ENCODE assay signal across 8 mouse cellular contexts in the genomic region with DNA sequence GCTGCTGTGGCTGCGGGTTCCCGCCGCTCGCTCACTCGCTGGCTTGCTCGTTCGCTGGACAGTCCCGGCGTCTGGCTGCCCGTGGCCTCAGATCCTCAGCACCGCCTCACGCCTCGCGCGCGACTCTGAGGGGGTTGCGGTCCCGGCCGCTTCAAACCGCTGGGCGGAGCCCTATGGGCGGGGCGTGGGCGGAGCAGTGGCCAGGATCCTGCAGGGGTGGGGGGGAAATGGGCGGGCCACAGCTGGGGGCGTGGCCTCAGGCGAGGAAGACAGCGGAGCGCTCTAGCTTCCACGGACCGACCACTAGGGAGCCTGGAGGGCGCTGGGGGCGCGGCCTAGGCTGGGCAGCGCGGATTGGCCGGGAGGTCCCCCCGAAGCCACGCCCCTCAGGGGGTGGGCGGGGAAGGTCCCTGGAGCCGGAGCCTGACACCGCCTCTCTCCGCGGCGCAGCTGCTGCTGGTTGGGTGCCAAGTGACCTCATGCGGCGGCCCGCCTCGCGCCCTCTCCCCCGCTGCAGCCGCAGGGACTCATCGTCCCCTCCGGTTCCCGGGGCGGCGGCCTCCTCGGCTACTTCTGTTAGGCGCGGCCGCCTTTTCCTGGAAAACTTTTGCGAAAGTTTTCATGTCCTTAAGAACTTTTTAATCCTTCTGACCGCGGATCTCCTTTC. TPM values are rescaled to one million over a fixed set of nuclear protein-coding genes. Genes with fewer than 3 reads are reported as not detected.
DNase-seq lines count a peak whose midpoint lies in the region; ATAC-seq and TF ChIP-seq lines count a peak whose summit lies in the region.

A gene (minus strand): TSS at position 175 of the 667 bp plus-strand sequence.

- H3K79me2 ChIP-seq in CH12.LX (replicated peaks; ENCODE audit: control insufficient read depth, extremely low read depth, insufficient read depth, poor library complexity, severe bottlenecking), result peaks cover 45% of the 10 kb centered on the region

- WGBS in forebrain, embryonic 11.5 days, result under 1% methylated on average over 61 of the region's 64 CpGs
- under 1% methylated on average over 63 of the region's 64 CpGs for WGBS in heart, embryonic 16.5 days
- under 1% methylated on average over 58 of the region's 64 CpGs for WGBS in liver, embryonic 15.5 days (ENCODE audit: insufficient replicate concordance)
- WGBS in neural tube, embryonic 12.5 days, result under 1% methylated on average over 52 of the region's 64 CpGs

- H3K4me2 ChIP-seq in CH12.LX (ENCODE audit: insufficient read depth, low read depth, poor library complexity, severe bottlenecking), result peak within 1 kb of the TSS; percentile 41
- H3K4me2 ChIP-seq in forebrain, embryonic 11.5 days (ENCODE audit: low read depth, low read length, severe bottlenecking), result peak within 1 kb of the TSS; percentile 65
- peak within 1 kb of the TSS; percentile 82 for H3K4me2 ChIP-seq in heart, embryonic 16.5 days (ENCODE audit: low read depth, low read length)
- H3K4me2 ChIP-seq in liver, embryonic 15.5 days, result peak within 1 kb of the TSS; percentile 93
- peak within 1 kb of the TSS; percentile 80 for H3K4me2 ChIP-seq in neural tube, embryonic 12.5 days (replicated peaks)

- DNase-seq in CH12.LX (ENCODE audit: extremely low read depth), result peak; percentile 98
- DNase-seq in c-Kit-positive CD71-positive TER-119-negative erythroid progenitor cells, embryonic 14.5 days (ENCODE audit: low read depth), result peak; percentile 99
- DNase-seq in forebrain, embryonic 11.5 days (ENCODE audit: low spot score), result peak; percentile 100
- peak; percentile 99 to 100 for DNase-seq in kidney, postnatal 36 days
- peak; percentile 92 for DNase-seq in telencephalon, adult 2 months (ENCODE audit: low read depth, low spot score)

- H3K9ac ChIP-seq in CH12.LX (ENCODE audit: insufficient read depth, low read depth), result peak within 1 kb of the TSS; percentile 100
- peak within 1 kb of the TSS; percentile 95 for H3K9ac ChIP-seq in forebrain, embryonic 11.5 days (ENCODE audit: low read length)
- H3K9ac ChIP-seq in heart, embryonic 16.5 days (ENCODE audit: low read length), result peak within 1 kb of the TSS; percentile 94
- peak within 1 kb of the TSS; percentile 95 for H3K9ac ChIP-seq in liver, embryonic 15.5 days
- H3K9ac ChIP-seq in neural tube, embryonic 12.5 days, result peak within 1 kb of the TSS; percentile 87

- peaks cover 8 to 41% of the 10 kb centered on the region in 2 experiments for H3K4me1 ChIP-seq in CH12.LX (ENCODE audit: control insufficient read depth in 1 of 2, insufficient read depth in 2 of 2)
- peaks cover 18% of the 10 kb centered on the region for H3K4me1 ChIP-seq in forebrain, embryonic 11.5 days (replicated peaks; ENCODE audit: control insufficient read depth, insufficient read depth, low read length)
- H3K4me1 ChIP-seq in heart, embryonic 16.5 days (ENCODE audit: control insufficient read depth, insufficient read depth, low read length), result peaks cover 36% of the 10 kb centered on the region
- peaks cover 75% of the 10 kb centered on the region for H3K4me1 ChIP-seq in liver, embryonic 15.5 days (replicated peaks)
- H3K4me1 ChIP-seq in neural tube, embryonic 12.5 days, result peaks cover 42% of the 10 kb centered on the region

- TF ChIP-seq RAD21 in CH12.LX (IDR thresholded peaks at IDR 0.05; ENCODE audit: low read depth, low read length), result no peak; the same call in 1 of the 2 replicates

- no peak for TF ChIP-seq CTCF in CH12.LX (conservative IDR thresholded peaks at IDR 0.05 in 1 of 2, IDR thresholded peaks at IDR 0.05 in 1 of 2; ENCODE audit: low read depth in 2 of 2, low read length in 2 of 2)

- TF ChIP-seq EP300 in CH12.LX (IDR thresholded peaks at IDR 0.05; ENCODE audit: low read length), result no peak

- H3K27ac ChIP-seq in CH12.LX (ENCODE audit: insufficient read depth, low read depth), result peak within 1 kb of the TSS; percentile 93
- peak within 1 kb of the TSS; percentile 95 for H3K27ac ChIP-seq in forebrain, embryonic 11.5 days (ENCODE audit: low read depth, low read length)
- peak within 1 kb of the TSS; percentile 99 for H3K27ac ChIP-seq in heart, embryonic 16.5 days (ENCODE audit: low read length)
- H3K27ac ChIP-seq in liver, embryonic 15.5 days (replicated peaks), result peak within 1 kb of the TSS; percentile 96
- H3K27ac ChIP-seq in neural tube, embryonic 12.5 days, result peak within 1 kb of the TSS; percentile 93

- in situ Hi-C loops in CH12.LX (cut with MboI; ENCODE audit: low pct_ligation_motif_present, low pct_unique_long_range_greater_than_20kb, low sequenced_read_pairs), result no loop called here

- H3K4me3 ChIP-seq in CH12.LX (replicated peaks in 1 of 3; ENCODE audit: low read depth in 2 of 3, low read length in 2 of 3, poor library complexity in 1 of 3), result peak within 1 kb of the TSS; percentile 93 to 97 (median 95)
- peak within 1 kb of the TSS; percentile 92 for H3K4me3 ChIP-seq in forebrain, embryonic 11.5 days (ENCODE audit: low read depth, low read length)
- H3K4me3 ChIP-seq in heart, embryonic 16.5 days (ENCODE audit: low read length), result peak within 1 kb of the TSS; percentile 89
- H3K4me3 ChIP-seq in liver, embryonic 15.5 days (replicated peaks), result peak within 1 kb of the TSS; percentile 97
- peak within 1 kb of the TSS; percentile 66 for H3K4me3 ChIP-seq in neural tube, embryonic 12.5 days

- H3K36me3 ChIP-seq in CH12.LX (replicated peaks in 1 of 2; ENCODE audit: control insufficient read depth in 1 of 2, insufficient read depth in 1 of 2, low read length in 1 of 2), result peaks cover 12 to 33% of the 10 kb centered on the region in 2 experiments
- no peaks in the 10 kb centered on the region for H3K36me3 ChIP-seq in forebrain, embryonic 11.5 days (ENCODE audit: control insufficient read depth, insufficient read depth, low read length)
- no peaks in the 10 kb centered on the region for H3K36me3 ChIP-seq in heart, embryonic 16.5 days (ENCODE audit: control insufficient read depth, insufficient read depth)
- H3K36me3 ChIP-seq in liver, embryonic 15.5 days (replicated peaks), result peaks cover 27% of the 10 kb centered on the region
- H3K36me3 ChIP-seq in neural tube, embryonic 12.5 days, result no peaks in the 10 kb centered on the region

- dilution Hi-C loops in CH12.LX (cut with MboI; ENCODE audit: extremely low pct_ligation_motif_present, extremely low pct_unique_long_range_greater_than_20kb, low sequenced_read_pairs), result no loop called here

- peak; percentile 94 for TF ChIP-seq POLR2A in CH12.LX (IDR thresholded peaks at IDR 0.05; ENCODE audit: low read depth, low read length)

- no peaks in the 10 kb centered on the region for H3K9me3 ChIP-seq in CH12.LX (replicated peaks; ENCODE audit: low read length)
- H3K9me3 ChIP-seq in forebrain, embryonic 11.5 days (ENCODE audit: control insufficient read depth, low read length), result no peaks in the 10 kb centered on the region
- no peaks in the 10 kb centered on the region for H3K9me3 ChIP-seq in heart, embryonic 16.5 days (replicated peaks; ENCODE audit: control insufficient read depth, low read length)
- H3K9me3 ChIP-seq in liver, embryonic 15.5 days (replicated peaks), result no peaks in the 10 kb centered on the region
- no peaks in the 10 kb centered on the region for H3K9me3 ChIP-seq in neural tube, embryonic 12.5 days

- peak; percentile 98 for ATAC-seq in forebrain, embryonic 11.5 days (replicated peaks; ENCODE audit: low FRiP score)
- ATAC-seq in heart, embryonic 16.5 days (replicated peaks; ENCODE audit: extremely low read depth, insufficient read depth, low FRiP score), result peak; percentile 98
- peak; percentile 94 for ATAC-seq in liver, embryonic 15.5 days (ENCODE audit: insufficient read depth)
- peak; percentile 98 for ATAC-seq in neural tube, embryonic 12.5 days (ENCODE audit: low FRiP score, low read depth)

- no peaks in the 10 kb centered on the region for H3K27me3 ChIP-seq in CH12.LX (replicated peaks)
- H3K27me3 ChIP-seq in forebrain, embryonic 11.5 days (ENCODE audit: control insufficient read depth, insufficient read depth, low read length), result peaks cover 3% of the 10 kb centered on the region; the same call in 1 of the 2 replicates
- no peaks in the 10 kb centered on the region for H3K27me3 ChIP-seq in heart, embryonic 16.5 days (ENCODE audit: control insufficient read depth, insufficient read depth, low read length)
- H3K27me3 ChIP-seq in liver, embryonic 15.5 days, result no peaks in the 10 kb centered on the region
- 0 out of 2 replicates have a peak, but pooled peaks cover 5% of the 10 kb centered on the region for H3K27me3 ChIP-seq in neural tube, embryonic 12.5 days (replicated peaks)

TF ChIP-seq in CH12.LX, 34 proteins besides CTCF, POLR2A, EP300 and RAD21 (continues in another document):
- TF ChIP-seq ZKSCAN1 (IDR thresholded peaks at IDR 0.05; ENCODE audit: borderline replicate concordance, low read depth, low read length), result no peak
- no peak for TF ChIP-seq MAX (IDR thresholded peaks at IDR 0.05; ENCODE audit: low read length)
- TF ChIP-seq ZMIZ1 (IDR thresholded peaks at IDR 0.05; ENCODE audit: low read depth, low read length), result peak; percentile 98
- TF ChIP-seq RCOR1 (conservative IDR thresholded peaks at IDR 0.05; ENCODE audit: low read depth, low read length), result no peak
- peak; percentile 54; the same call in 1 of the 2 replicates for TF ChIP-seq CHD2 (IDR thresholded peaks at IDR 0.05; ENCODE audit: low read length)
- TF ChIP-seq JUN (IDR thresholded peaks at IDR 0.05; ENCODE audit: insufficient read depth, low read depth, low read length), result no peak
- TF ChIP-seq GABPA (IDR thresholded peaks at IDR 0.05; ENCODE audit: insufficient replicate concordance, low read depth, low read length), result no peak
- 0 out of 2 replicates have a peak, but pooled peaks have one; percentile 19 for TF ChIP-seq CHD1 (IDR thresholded peaks at IDR 0.05; ENCODE audit: low read depth, low read length)
- no peak for TF ChIP-seq UBTF (IDR thresholded peaks at IDR 0.05; ENCODE audit: low read depth, low read length)
- no peak for TF ChIP-seq ZNF384 (IDR thresholded peaks at IDR 0.05; ENCODE audit: low read depth, low read length)
- peak; percentile 51; the same call in 1 of the 2 replicates for TF ChIP-seq BHLHE40 (IDR thresholded peaks at IDR 0.05; ENCODE audit: low read depth, low read length)
- peak; percentile 97 for TF ChIP-seq NELFE (IDR thresholded peaks at IDR 0.05; ENCODE audit: low read depth, low read length)
- TF ChIP-seq USF2 (conservative IDR thresholded peaks at IDR 0.05; ENCODE audit: low read depth, low read length), result no peak
- TF ChIP-seq MYC (IDR thresholded peaks at IDR 0.05; ENCODE audit: low read depth, low read length), result no peak
- no peak for TF ChIP-seq ETS1 (conservative IDR thresholded peaks at IDR 0.05; ENCODE audit: low read depth, low read length)

RNA-seq across cellular contexts. Expression of the gene that starts here (rescaled TPM):
- total RNA-seq in CH12.LX (2012; rRNA removed) (124 and 154 TPM in 2 replicates), CH12.LX (2014; rRNA removed) (182 and 199 TPM in 2 replicates)
- 198 and 214 TPM in 2 replicates for polyA plus RNA-seq in CH12.LX (2012; ENCODE audit: insufficient read length, low read depth)
- polyA plus RNA-seq in forebrain, embryonic 11.5 days (2014; fragmentation: Nextera tagmentation; extraction: Ambion mirVana), result 194 and 195 TPM in 2 replicates
- polyA plus RNA-seq in heart, embryonic 16.5 days (2015; fragmentation: Nextera tagmentation; extraction: Ambion mirVana), result 289 and 296 TPM in 2 replicates
- 110 and 120 TPM in 2 replicates for polyA plus RNA-seq in liver, embryonic 15.5 days (2015; fragmentation: Nextera tagmentation; extraction: Ambion mirVana)
- polyA plus RNA-seq in neural tube, embryonic 12.5 days (2016; fragmentation: Nextera tagmentation; extraction: Ambion mirVana), result 150 and 151 TPM in 2 replicates

Comparison
In these comparisons a context has a peak if more than half of its experiments do, and no peak if none do; other contexts are left out.
1. Peak in every context shown above with its lines: DNase-seq, ATAC-seq, H3K4me3 ChIP-seq and H3K27ac ChIP-seq.
2. H3K4me2 ChIP-seq: peak in every context shown above with its lines; median percentile 93 in liver, embryonic 15.5 days; 82 in heart, embryonic 16.5 days; 80 in neural tube, embryonic 12.5 days; 65 in forebrain, embryonic 11.5 days; 41 in CH12.LX.